Mouse (Mus musculus) splenic B cell, adult 2 months (primary cell): Measurements from ENCODE around the gene Stx8.

ENCODE experiments used
- DNase-seq: peaks from one replicate; pipeline ENCODE4 v3.0.0-alpha.2; 2011; ENCODE audit warnings: low read depth, low spot score
- H3K27me3 ChIP-seq: 2 replicates; pipeline ENCODE4 v1.6.1; 2012; ENCODE audit warnings: mild to moderate bottlenecking, low read length, moderate library complexity, mixed read lengths; ENCODE audit not compliant: control insufficient read depth, poor library complexity, insufficient read depth, severe bottlenecking
- H3K36me3 ChIP-seq: 2 replicates; pipeline ENCODE4 v1.6.1; 2012; ENCODE audit warnings: mild to moderate bottlenecking, low read length, moderate library complexity, mixed read lengths; ENCODE audit not compliant: control insufficient read depth, poor library complexity, insufficient read depth, severe bottlenecking

Stx8 gene

GRCm38 (mm10) chr11:68208023-68208422, 242.0 kb downstream of the Stx8 start:
- DNase-seq: no peak
- no peaks in the 10 kb centered on the region for H3K27me3 ChIP-seq
- H3K36me3 ChIP-seq: no peaks in the 10 kb centered on the region

DNA sequence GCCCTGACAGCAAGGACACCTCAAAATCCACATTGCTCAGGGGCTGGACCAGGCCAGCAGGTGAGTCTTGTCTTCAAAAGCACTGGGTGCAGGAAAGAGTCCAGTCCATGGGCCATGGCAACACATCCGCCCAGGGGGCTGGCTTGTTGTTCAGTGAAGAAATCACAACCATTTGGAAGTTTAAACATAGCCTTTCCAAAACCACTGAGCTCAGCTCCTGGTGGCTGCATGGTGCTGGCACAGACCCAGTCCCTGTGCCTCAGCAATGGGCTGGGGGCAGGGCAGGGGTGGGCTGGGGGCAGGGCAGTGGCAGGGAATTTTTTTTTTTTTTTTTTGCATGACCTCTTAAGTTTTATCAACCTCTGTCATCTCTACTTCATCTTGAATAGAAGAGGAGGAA, 242.6 kb downstream of the Stx8 start:
- DNase-seq: no peak
- Histone ChIP-seq H3K27me3 (no peaks in the 10 kb centered on the region), H3K36me3 (no peaks in the 10 kb centered on the region)

DNA sequence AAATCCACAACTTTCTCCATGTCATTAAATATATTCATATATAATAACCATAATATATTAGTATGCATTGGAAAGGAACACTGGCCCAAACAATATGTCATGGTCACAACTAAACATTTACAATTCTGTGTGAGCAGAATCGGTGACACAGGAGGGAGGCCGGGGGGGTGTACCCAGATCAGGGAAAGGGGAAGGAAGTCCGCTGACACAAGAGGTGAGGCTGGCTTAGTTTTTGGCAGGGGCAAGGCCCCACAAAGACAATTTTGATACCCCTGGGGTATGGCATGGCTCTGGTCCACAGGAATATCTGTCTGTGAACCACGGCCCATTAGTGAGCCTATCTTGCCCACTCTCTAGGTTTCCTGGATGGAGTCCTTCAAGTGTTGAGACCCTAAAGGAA, 243.5 kb downstream of the Stx8 start:
- no peaks in the 10 kb centered on the region for H3K27me3 ChIP-seq
- no peak for DNase-seq
- H3K36me3 ChIP-seq: no peaks in the 10 kb centered on the region

GRCm38 (mm10) chr11:68210714-68211113, 244.7 kb downstream of the Stx8 start:
- H3K27me3 ChIP-seq: no peaks in the 10 kb centered on the region
- H3K36me3 ChIP-seq: no peaks in the 10 kb centered on the region
- no peak for DNase-seq

GRCm38 (mm10) chr11:68211924-68212578, 246.1 kb downstream of the Stx8 start:
- H3K27me3 ChIP-seq: no peaks in the 10 kb centered on the region
- no peaks in the 10 kb centered on the region for H3K36me3 ChIP-seq
- DNase-seq: no peak

DNA sequence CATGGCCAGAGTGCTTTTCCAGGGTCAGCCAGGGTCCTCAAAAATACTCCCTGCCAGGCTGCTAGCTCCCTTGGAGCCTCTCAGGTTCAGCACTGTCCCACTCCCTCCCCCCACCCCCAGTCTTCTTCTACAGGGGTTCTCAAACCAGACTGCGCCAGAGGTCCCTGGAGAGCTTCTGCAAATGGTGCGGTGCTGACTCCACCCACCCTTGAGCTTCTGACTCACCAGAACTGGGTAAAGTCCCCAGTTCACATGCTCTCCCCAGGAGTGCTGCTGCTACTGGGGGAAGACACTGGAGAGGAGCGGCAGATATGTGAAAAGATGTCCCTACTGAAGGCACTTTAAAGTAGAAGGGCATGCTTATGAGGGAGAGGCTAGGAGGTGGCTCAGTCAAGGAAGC, 247.9 kb downstream of the Stx8 start:
- peak; percentile 58 for DNase-seq
- H3K27me3 ChIP-seq: no peaks in the 10 kb centered on the region

GRCm38 (mm10) chr11:68214496-68215205, 248.7 kb downstream of the Stx8 start:
- H3K36me3 ChIP-seq: no peaks in the 10 kb centered on the region
- no peak for DNase-seq

More for the DNA sequence above, 247.9 kb downstream of the Stx8 start:
- no peaks in the 10 kb centered on the region for H3K36me3 ChIP-seq

DNA sequence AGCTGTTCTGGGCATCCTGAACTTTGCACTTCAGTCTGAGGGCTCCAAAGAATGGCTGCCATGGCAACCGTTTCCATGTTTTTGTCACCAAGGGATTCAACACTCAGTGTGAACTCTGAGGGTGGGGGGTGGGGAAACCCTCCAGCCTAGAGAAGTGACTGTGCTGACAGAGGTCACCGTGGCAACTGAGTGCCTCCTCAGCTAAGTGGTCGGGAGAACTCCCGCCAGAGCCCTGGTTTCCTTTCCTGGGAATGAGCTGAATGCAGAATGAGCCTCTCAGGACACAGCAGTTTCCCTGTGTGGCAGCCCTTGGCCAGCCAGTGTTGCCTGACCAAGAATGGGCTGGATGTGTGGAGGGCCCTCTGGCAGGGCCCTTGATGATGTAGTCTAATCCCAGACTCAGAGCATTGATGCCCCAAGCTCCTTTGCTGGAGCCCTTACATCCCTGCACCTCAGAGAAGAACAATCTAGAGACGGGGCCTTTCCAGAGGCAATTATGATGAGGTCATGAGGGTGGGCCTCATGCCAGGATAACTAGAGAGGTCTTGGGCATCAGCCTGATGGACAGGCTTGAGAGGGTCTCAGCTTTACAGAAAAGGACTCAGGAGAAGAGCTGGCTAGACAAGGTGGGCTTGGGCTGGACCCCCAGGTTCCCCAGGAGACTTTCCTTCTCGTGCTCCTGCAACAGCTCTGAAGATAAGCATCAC, 249.4 kb downstream of the Stx8 start:
- no peaks in the 10 kb centered on the region for H3K36me3 ChIP-seq
- H3K27me3 ChIP-seq: no peaks in the 10 kb centered on the region
- no peak for DNase-seq

More at GRCm38 (mm10) chr11:68214496-68215205, 248.7 kb downstream of the Stx8 start:
- no peaks in the 10 kb centered on the region for H3K27me3 ChIP-seq

- Histone ChIP-seq H3K27me3 (no peaks in the 10 kb centered on the region), H3K36me3 (no peaks in the 10 kb centered on the region)
- no peak for DNase-seq
Observed at GRCm38 (mm10) chr11:68216041-68216440, 250.0 kb downstream of the Stx8 start.

DNA sequence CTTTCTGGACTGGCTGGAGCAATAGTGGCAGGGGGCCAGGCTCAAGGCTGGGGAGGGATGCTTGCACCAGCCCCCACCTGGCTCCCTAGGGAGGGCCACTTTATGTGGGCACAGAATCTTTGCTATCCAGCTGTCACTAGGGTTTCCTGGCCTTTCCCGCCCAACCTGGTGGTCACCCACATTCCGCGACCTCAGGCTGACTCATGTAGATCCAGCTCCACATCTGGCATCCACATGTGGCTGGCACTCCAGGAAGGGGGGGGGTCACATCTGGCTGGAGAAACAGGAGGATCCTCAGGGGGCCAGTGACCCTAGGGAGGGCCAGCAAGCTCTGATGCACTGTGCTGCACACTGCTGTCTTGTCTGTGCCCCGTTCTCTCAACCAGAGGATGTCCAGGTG, 254.7 kb downstream of the Stx8 start:
- no peak for DNase-seq
- no peaks in the 10 kb centered on the region for H3K36me3 ChIP-seq
- H3K27me3 ChIP-seq: no peaks in the 10 kb centered on the region

GRCm38 (mm10) chr11:68222209-68222608, 256.2 kb downstream of the Stx8 start:
- H3K36me3 ChIP-seq: no peaks in the 10 kb centered on the region
- no peaks in the 10 kb centered on the region for H3K27me3 ChIP-seq
- no peak for DNase-seq

DNA sequence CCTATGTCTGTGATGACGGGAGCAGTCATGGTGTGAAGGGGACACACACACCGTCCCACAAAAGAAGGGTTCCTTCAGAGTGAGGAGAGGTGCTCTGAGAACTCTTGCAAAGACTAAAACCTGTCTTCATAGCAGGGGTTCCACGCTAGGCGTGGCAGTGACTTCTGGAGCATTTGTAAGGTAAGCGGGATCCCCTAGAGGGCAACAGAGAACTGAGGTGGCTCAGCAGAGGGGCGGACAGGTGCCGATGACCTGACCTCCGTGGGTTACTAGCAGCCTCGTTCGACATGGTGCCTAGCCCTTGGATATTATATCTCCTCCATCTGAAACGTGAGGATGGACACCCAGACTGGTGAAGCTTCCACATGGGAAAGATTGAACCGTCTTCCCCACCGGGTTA, 257.1 kb downstream of the Stx8 start:
- H3K27me3 ChIP-seq: no peaks in the 10 kb centered on the region
- no peak for DNase-seq
- no peaks in the 10 kb centered on the region for H3K36me3 ChIP-seq

GRCm38 (mm10) chr11:68226654-68227057, 260.7 kb downstream of the Stx8 start:
- Histone ChIP-seq H3K27me3 (no peaks in the 10 kb centered on the region), H3K36me3 (no peaks in the 10 kb centered on the region)
- no peak for DNase-seq

DNA sequence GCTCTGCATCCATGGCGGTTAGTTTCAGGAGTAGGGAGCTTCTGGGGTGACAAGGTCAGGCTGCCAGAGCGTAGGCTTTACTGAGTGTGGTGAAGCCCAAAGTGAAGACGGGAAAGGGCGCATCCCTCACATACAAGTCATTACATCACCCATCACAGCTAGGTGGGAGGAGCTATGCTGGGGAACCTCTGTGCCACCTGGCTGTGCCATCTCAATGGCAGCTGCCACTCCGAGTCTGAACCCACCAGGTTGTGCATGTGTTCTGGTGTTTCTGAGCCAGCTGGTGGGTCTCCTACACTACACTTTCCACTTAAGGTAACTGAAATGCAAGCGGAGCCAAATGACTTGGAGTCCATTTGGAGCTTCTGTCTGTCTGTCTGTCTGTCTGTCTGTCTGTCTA, 261.8 kb downstream of the Stx8 start:
- no peak for DNase-seq
- H3K36me3 ChIP-seq: no peaks in the 10 kb centered on the region
- no peaks in the 10 kb centered on the region for H3K27me3 ChIP-seq

DNA sequence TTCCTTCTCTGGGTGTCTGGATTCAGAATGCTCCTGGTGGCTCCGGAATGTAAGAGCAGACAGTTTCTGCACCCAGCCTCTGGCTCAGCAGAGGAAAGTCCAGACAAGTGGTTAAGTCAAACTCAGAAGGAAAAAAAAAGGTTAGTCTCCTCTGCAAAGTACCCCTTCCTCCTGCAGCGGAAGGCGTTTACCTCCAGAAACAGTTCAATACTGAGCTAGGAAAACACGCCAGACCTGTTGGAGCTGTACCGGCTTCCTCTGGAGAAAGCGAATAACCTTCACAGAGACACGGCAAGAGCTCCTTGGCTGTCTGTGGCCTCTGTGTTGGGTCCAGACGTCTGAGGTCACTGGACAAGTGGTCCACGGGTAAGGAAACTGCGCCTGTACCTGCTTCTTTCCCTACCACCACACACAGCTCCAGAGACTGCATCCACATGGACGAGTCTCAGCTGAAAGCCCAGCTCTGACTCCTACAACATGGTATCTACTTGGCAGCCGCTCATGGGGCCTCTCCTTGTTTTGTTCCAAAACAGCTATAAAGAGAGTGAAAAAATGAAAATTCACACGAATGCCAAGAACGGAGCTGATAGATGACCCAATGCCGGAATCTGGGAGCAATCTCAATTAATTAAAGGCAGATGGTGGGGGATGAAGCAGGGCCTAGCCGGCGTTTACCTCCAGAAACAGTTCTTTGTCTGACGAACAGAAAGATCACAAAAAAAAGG, 263.1 kb downstream of the Stx8 start:
- DNase-seq: no peak
- H3K27me3 ChIP-seq: no peaks in the 10 kb centered on the region
- H3K36me3 ChIP-seq: no peaks in the 10 kb centered on the region
